Mouse (Mus musculus): ENCODE results near the gene Nelfcd. TPM values are rescaled to one million over a fixed set of nuclear protein-coding genes. Genes with fewer than 3 reads are reported as not detected.
A peak's percentile ranks its signal among the peaks of the same experiment; 100 is the strongest.

Gene Nelfcd
- total RNA-seq, 2 experiments from 2014 or later = 45.2 to 55.6 TPM

DNA sequence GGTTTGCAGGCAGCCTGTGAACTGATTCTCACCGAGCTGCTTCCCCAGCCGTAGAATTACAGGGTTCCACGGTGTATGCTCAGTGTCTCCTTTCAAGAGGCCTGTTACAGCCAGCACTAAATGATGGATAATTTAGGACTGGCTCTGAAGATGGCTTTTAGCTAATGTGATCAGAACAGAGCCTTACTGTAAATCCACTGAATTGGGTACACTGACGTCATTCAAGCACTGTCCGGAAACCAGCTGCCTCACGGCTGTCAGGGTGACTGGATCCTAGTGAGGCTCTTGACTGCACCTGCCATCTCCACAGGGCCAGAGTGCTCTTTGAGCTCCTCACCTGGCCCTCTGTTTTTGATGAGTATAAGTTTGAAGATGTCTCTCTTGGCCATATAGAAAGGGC, 5.5 kb downstream of the Nelfcd start:
- no peak overlapping the region for H3K27ac ChIP-seq
- TF ChIP-seq CTCF (conservative IDR thresholded peaks at IDR 0.05) = no peak
- H3K4me3 ChIP-seq = no peak overlapping the region
- no peak for DNase-seq (ENCODE audit: low spot score in 2 of 2)

DNA sequence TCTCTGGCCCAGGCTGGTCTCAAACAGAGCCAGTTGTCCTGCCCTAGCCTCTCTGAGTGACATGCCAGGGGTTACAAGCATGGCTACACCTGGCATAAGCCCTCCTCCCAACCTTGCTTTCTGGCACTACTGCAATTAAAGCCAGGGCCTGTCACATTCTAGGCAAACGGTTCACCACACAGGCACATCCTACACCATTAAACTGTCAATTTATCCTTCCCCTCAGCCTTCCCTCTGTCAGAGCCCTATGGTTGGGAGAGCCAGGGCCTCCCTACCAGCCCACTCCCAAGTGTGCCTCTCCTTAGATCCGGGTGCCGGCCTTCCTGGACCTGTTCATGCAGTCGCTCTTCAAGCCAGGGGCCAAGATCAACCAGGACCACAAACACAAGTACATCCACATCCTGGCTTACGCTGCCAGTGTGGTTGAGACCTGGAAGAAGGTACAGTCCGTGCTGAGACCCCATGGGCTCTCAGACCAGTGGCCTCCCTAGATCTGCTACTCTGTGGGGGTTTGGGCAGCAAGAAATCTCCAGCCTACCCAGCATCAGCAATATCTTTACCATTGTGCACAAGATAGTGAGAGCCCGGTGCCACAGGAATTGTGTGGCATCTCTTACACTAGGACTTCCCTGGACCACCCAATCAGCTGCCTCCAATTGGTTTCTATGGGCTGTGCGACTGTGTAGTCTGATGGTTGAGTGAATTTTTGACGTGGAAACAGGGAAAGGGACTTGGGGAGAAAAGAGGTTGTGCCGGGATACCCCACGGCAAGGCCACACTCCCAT, 8.9 kb downstream of the Nelfcd start:
- TF ChIP-seq CTCF (conservative IDR thresholded peaks at IDR 0.05) = no peak
- H3K27ac ChIP-seq = no peak overlapping the region
- H3K4me3 ChIP-seq = no peak overlapping the region
- DNase-seq (ENCODE audit: low spot score in 2 of 2) = no peak

DNA sequence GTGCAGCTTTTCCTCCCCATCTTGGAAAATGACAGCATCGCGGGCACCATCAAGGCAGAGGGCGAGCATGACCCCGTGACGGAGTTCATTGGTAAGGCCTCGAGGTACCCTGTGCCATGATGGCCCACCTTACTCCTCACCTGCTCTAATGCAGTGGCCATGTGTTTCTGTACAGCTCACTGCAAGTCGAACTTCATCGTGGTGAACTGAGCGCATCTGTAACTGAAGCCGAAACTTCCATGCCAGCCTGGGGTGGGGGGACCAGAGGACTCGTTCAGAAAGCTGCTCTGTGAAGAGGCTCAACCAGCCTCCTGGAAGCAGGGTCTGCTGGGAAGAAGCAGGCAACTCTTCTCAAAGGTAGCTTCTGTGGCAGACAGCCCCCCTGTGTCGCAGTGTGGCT, 11.3 kb downstream of the Nelfcd start:
- no peak for DNase-seq (ENCODE audit: low spot score in 2 of 2)
- H3K27ac ChIP-seq = no peak overlapping the region
- no peak for TF ChIP-seq CTCF (conservative IDR thresholded peaks at IDR 0.05)
- H3K4me3 ChIP-seq = no peak overlapping the region

DNA sequence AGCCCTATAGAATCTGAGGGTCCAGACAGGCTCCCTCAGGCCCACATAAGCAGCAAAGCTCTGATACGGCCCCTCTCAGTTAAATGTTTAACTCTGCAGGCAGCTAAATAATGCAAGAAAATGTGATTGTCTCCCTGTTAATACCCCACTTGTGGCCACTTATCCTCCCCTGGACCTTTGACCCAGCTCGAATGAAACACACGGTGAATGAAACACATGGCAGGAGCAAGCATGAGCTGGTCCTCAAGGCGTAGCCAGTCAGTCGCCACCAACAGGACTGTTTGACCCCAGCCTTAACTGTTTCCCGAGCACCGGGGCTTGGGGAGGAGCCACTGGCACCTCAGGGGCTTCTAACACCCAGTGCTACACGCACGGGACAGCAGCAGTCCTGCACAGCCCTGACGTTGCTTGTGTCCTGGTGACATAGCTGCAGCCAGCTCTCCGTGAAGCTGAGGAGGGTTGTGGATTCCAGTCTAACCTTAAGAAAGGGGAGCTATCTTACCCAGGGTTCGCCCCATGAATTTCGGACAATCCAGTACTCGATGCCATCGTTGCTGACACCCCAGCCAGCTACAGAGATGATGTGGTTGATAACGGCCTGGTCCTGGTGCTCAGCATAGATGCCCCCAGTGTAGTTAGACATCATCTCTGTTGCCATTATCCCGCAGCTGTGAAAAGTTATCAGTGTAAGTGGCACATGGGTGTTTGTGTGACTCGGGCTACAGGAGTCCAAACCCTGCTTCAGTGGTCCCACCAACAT, 12.7 kb downstream of the Nelfcd start:
- no peak for DNase-seq (ENCODE audit: low spot score in 2 of 2)
- no peak for TF ChIP-seq CTCF (conservative IDR thresholded peaks at IDR 0.05)
- H3K27ac ChIP-seq = no peak overlapping the region
- no peak overlapping the region for H3K4me3 ChIP-seq

DNA sequence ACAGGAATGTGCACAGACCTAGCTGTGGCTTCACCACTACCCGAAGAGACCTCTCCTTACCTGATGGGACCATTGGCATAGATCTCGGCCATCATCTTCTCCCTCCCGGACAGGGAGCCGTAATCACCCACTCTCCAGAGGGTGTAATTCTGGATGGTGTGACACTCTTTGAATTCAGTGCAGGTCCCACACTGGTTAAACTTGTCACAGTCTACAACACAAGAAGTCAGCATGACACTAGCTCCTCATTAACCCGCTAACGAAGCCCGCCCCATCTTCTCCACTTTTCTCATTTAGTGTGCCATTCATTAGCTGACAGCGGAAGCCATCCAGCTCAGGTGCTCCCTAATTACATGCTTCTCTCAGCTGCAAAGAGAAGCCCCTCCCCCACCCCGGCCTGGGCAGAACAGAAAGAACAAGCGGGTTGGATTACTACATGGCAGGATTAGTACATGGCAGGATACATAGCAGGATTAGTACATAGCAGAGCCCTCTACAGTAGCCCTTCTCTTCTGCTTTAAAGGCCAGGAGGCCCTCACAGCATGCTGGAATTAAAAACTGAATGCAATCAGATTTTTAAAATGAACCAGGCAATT, 13.5 kb downstream of the Nelfcd start:
- no peak overlapping the region for H3K27ac ChIP-seq
- no peak for TF ChIP-seq CTCF (conservative IDR thresholded peaks at IDR 0.05)
- no peak overlapping the region for H3K4me3 ChIP-seq
- DNase-seq (ENCODE audit: low spot score in 2 of 2) = no peak

DNA sequence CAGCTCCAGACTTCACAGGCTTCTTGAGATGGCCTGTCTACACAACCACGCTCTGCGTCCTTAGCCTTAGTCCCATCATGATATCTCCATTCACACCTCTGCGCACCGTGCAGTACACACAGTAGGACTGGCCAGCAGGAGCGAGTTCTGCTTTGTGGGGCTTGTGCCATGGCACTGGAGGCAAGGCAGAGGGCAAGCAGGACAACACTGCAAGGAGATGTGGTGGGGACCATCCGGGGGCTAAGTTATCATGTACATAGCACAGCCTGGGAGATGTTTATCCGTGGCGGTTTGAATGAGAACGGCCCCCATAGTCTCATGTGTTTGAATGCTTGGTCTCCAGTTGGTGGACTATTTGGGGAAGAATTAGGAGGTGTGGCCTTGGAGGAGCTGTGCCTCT, 19.3 kb downstream of the Nelfcd start:
- Histone ChIP-seq H3K4me3 (no peak overlapping the region), H3K27ac (no peak overlapping the region)
- no peak for DNase-seq (ENCODE audit: low spot score in 2 of 2)
- TF ChIP-seq CTCF (conservative IDR thresholded peaks at IDR 0.05) = no peak

DNA sequence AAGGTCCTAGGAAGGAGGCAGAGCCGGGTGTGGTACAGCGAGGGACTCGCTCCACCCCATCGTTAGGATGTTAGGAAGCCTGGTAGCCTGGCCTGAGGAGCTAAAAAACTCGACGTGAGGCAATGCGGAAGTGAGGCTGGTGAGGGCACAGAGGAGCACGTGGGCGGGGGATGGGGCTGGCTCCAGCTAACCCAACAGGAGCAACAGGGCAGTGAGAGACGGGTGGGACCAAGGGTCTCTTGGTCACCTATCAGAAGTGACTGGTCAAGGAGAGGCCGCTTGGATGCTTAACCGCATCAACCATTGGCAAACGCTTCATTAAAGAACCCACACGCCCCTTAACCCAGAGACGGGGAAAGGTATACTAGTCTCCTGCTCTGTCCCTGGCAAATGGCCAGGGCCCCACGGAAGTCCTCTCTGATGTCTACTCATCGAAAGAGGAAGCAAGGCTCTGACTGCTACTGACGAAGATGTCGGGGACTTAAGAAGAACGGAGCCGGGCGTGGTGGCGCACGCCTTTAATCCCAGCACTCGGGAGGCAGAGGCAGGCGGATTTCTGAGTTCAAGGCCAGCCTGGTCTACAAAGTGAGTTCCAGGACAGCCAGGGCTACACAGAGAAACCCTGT, 20.6 kb downstream of the Nelfcd start:
- DNase-seq (ENCODE audit: low spot score in 2 of 2) = no peak
- TF ChIP-seq CTCF (conservative IDR thresholded peaks at IDR 0.05) = no peak
- Histone ChIP-seq H3K4me3 (no peak overlapping the region), H3K27ac (no peak overlapping the region)

DNA sequence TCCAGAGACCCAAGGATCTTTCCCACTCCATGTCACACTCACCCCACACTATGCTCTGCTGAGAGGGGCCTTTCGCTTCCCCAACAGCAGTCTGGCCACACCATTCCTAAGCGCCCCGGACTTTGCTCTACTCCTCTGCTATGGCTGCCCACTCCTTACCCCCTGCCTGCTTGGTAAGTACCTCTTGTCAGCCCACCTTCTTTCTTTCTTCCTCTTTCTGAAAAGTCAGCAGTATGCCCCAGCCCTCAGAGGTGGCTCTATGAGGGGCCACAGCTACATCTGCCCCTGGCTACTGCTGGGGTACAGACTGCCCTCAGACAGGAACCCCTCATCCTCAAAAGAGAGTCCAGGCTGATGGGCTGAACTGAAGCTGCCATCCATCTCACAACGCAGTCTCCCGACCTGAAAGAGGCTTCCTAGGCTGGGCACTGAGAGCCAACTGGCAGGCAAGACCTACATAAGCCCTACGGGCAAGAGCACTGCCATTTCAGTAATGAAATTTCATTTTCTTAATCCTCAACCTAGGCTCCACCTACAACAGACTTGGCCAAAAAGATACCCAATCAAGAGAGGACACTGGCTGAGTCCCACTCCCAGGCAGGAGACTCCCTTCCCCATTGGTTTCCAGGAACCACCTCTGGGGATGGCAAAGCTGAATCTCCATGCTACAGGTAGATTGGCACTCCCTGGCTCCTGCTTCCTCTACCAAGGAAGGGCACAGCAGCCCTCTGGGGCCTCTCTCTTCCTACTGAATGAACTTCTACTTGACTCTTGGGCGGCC, 21.5 kb downstream of the Nelfcd start:
- TF ChIP-seq CTCF (conservative IDR thresholded peaks at IDR 0.05) = no peak
- no peak for DNase-seq (ENCODE audit: low spot score in 2 of 2)
- Histone ChIP-seq H3K4me3 (no peak overlapping the region), H3K27ac (no peak overlapping the region)

DNA sequence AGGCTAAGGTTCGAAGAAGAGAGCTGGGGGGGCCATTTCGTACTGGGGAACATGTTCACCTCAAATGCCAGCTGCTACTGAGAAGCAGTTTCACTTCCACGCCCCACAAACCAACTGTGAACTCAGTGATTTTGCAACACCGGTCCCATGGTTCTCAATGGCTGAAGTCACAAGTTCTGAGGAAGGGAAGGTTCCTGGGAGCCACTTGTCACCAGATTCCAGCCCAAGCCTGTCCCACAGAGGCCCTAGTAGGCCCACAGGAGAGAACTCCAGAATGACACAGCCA, 22.0 kb downstream of the Nelfcd start:
- no peak overlapping the region; the same call in 1 of the 2 replicates for H3K4me3 ChIP-seq
- DNase-seq (ENCODE audit: low spot score in 2 of 2) = peak in 1 of 2 experiments; percentile 12
- peak overlapping the region; percentile 57 for H3K27ac ChIP-seq
- TF ChIP-seq CTCF (conservative IDR thresholded peaks at IDR 0.05) = no peak

DNA sequence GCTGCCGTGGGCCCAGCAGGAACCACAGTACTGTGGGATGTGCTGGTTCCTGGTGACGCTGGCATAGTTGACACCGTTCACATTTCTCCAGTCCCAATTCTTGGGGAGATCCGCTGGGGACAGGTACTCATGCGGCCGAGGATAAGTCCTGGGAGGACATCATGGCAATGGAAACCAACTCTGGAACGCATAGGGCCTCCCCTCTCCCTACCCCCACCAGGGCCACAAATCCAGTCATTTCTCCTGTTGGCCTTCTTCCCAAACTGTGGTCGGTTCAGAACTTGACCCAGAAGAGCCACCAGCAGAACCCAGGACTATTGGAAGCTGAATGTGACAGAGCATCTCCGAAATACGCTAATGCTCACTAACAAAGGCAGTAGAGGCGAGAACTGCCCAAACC, 22.6 kb downstream of the Nelfcd start:
- H3K27ac ChIP-seq = peak overlapping the region; percentile 72

DNA sequence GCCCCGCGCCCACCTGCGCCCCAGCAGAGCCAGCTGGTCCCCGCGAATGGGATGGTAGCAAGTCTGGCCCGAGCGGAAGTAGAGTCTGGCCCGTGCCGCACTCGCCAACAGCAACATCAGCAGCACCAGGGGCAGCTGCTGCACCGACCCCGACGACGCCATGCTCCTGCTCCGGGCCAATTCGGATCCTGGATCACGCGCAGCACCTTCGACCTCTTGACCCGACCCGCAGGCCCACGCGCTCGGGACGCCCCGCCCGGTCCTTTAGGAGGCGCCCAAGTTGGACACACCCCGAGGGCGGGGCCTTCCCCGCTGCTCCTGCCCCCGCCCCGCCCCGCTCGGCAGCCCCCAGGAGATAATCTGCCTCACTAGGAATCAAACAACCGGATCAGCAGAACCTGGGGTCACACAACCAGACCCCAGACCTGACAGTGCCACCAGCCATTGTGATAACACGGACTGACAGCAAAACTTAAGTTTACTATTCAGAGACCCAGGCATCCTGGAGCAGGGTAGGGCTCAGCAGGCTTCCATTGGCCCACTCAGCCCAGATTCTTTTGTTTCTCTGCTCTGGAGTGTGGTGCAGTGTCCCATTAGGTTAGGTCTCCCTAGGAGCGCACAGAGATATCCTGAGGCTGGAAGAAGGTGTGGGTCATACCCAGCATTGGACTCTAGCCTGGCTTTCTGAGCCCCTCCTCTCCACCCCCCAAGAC, 23.3 kb downstream of the Nelfcd start, which contains the start of gene Ctsz:
Gene Ctsz (minus strand): TSS at position 303 of the 713 bp plus-strand sequence.
- no peak for TF ChIP-seq CTCF (conservative IDR thresholded peaks at IDR 0.05)
- peak within 1 kb of the TSS; percentile 63 for H3K4me3 ChIP-seq
- H3K27ac ChIP-seq = peak within 1 kb of the TSS; percentile 72
- peak in 1 of 2 experiments; percentile 31 for DNase-seq (ENCODE audit: low spot score in 2 of 2)

More for the DNA sequence above, 22.6 kb downstream of the Nelfcd start:
- no peak for TF ChIP-seq CTCF (conservative IDR thresholded peaks at IDR 0.05)
- no peak for DNase-seq (ENCODE audit: low spot score in 2 of 2)
- peak overlapping the region; percentile 63 for H3K4me3 ChIP-seq

DNA sequence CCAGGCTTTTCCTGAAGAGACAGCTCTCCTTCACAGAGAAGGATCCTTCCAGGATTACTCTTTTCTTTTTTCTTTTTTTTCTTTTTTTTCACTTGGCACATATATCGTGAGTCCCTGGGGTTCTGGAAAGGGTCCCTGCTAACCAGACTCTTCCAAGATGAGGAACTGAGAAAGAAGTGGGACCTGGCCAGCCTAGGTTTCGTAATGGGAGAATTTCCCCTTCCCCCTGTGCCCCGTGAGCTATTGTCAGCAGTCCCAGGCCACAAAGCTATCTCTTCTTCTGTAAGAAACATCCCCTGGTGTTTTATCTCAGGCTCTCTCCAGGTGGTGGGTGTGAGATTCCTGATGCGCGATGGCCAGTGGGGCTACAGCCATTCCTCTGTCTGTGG, 23.8 kb downstream of the Nelfcd start:
- no peak for TF ChIP-seq CTCF (conservative IDR thresholded peaks at IDR 0.05)
- H3K4me3 ChIP-seq = no peak overlapping the region; the same call in 1 of the 2 replicates
- DNase-seq (ENCODE audit: low spot score in 2 of 2) = no peak
- H3K27ac ChIP-seq = peak overlapping the region; percentile 72; the same call in 1 of the 2 replicates
